Mouse (Mus musculus) MEL (cell line): ENCODE measurements around the gene Pnpt1. TPM values are rescaled to one million over a fixed set of nuclear protein-coding genes. Genes with fewer than 3 reads are reported as not detected.

Source experiments
- DNase-seq: peaks from one replicate; pipeline ENCODE4 v3.0.0; 2011; ENCODE audit warnings: low read depth, low spot score
- H3K27ac ChIP-seq: 2 replicates; pipeline ENCODE4 v1.5.1; 2012; ENCODE audit warnings: low read depth, mild to moderate bottlenecking, control low read depth, low read length, moderate library complexity; ENCODE audit not compliant: control insufficient read depth
- H3K27me3 ChIP-seq, 2 experiments: fragments of 150-350 bp in 1 of 2; sonication (generic) in 1 of 2; 2 replicates each; pipeline ENCODE4 v1.6.1; 2012; ENCODE audit warnings: low read length in 2 of 2, mild to moderate bottlenecking in 2 of 2, improper control_type of control experiment in 1 of 2, moderate library complexity in 1 of 2; ENCODE audit not compliant: insufficient read depth in 2 of 2, control insufficient read depth in 1 of 2
- H3K36me3 ChIP-seq, 2 experiments: 2 replicates each; pipeline ENCODE4 v1.6.1; 2012 to 2014; ENCODE audit warnings: low read length in 2 of 2, improper control_type of control experiment in 1 of 2, inconsistent platforms in 1 of 2, mild to moderate bottlenecking in 1 of 2; ENCODE audit not compliant: insufficient read depth in 2 of 2, control insufficient read depth in 1 of 2
- H3K4me1 ChIP-seq, 2 experiments: fragments of 150-350 bp in 1 of 2; sonication (generic) in 1 of 2; 2 replicates each; pipeline ENCODE4 v1.6.1; 2012; ENCODE audit warnings: low read length in 2 of 2, improper control_type of control experiment in 1 of 2, mild to moderate bottlenecking in 1 of 2; ENCODE audit not compliant: insufficient read depth in 2 of 2, control insufficient read depth in 1 of 2
- H3K4me3 ChIP-seq, 2 experiments: fragments of 150-350 bp in 1 of 2; sonication (generic) in 1 of 2; 2 replicates each; pipeline ENCODE4 v1.5.1; 2012; ENCODE audit warnings: low read depth in 2 of 2, low read length in 2 of 2, mild to moderate bottlenecking in 2 of 2, moderate library complexity in 2 of 2, control low read depth in 1 of 2, improper control_type of control experiment in 1 of 2; ENCODE audit not compliant: control insufficient read depth in 1 of 2, insufficient read depth in 1 of 2
- H3K79me2 ChIP-seq: 2 replicates; pipeline ENCODE4 v1.6.1; 2012; ENCODE audit warnings: mild to moderate bottlenecking, low read length, moderate library complexity; ENCODE audit not compliant: control insufficient read depth, poor library complexity, insufficient read depth
- H3K9ac ChIP-seq: 2 replicates; pipeline ENCODE4 v1.6.1; 2012; ENCODE audit warnings: low read depth, mild to moderate bottlenecking, control low read depth, low read length, moderate library complexity; ENCODE audit not compliant: control insufficient read depth, poor library complexity, severe bottlenecking
- H3K9me3 ChIP-seq: fragments of 150-350 bp; sonication (generic); replicated peaks from 2 replicates; pipeline ENCODE4 v1.6.1; 2012; ENCODE audit warnings: mild to moderate bottlenecking, low read length, improper control_type of control experiment, moderate library complexity; ENCODE audit not compliant: insufficient read depth
- BHLHE40 ChIP-seq: IDR thresholded peaks from 2 replicates; pipeline ENCODE4 v1.6.1; 2012; ENCODE audit warnings: low read depth, mild to moderate bottlenecking, inconsistent platforms, low read length, improper control_type of control experiment, borderline replicate concordance
- CHD1 ChIP-seq: IDR thresholded peaks from 2 replicates; pipeline ENCODE4 v1.6.1; 2012; ENCODE audit warnings: low read depth, mild to moderate bottlenecking, inconsistent platforms, low read length, improper control_type of control experiment
- CTCF ChIP-seq, 3 experiments: IDR thresholded peaks in 2 of 3; conservative IDR thresholded peaks in 1 of 3; 2 replicates each; pipeline ENCODE4 v1.5.1; 2011 to 2012; ENCODE audit warnings: low read length in 3 of 3, low read depth in 2 of 3, mild to moderate bottlenecking in 2 of 3, improper control_type of control experiment in 1 of 3, inconsistent platforms in 1 of 3, mixed read lengths in 1 of 3, moderate library complexity in 1 of 3; ENCODE audit not compliant: control insufficient read depth in 1 of 3, insufficient read depth in 1 of 3, poor library complexity in 1 of 3, severe bottlenecking in 1 of 3
- E2F4 ChIP-seq: IDR thresholded peaks from 2 replicates; pipeline ENCODE4 v1.6.1; 2011; ENCODE audit warnings: low read depth, low read length, improper control_type of control experiment, borderline replicate concordance
- ELF1 ChIP-seq: IDR thresholded peaks from 2 replicates; pipeline ENCODE4 v1.6.1; 2014; ENCODE audit warnings: low read depth, mild to moderate bottlenecking, inconsistent platforms, low read length, improper control_type of control experiment, moderate library complexity
- ETS1 ChIP-seq: IDR thresholded peaks from 2 replicates; pipeline ENCODE4 v1.6.1; 2012; ENCODE audit warnings: low read depth, mild to moderate bottlenecking, inconsistent platforms, low read length, improper control_type of control experiment, moderate library complexity
- GABPA ChIP-seq: IDR thresholded peaks from 2 replicates; pipeline ENCODE4 v1.6.1; 2012; ENCODE audit warnings: low read depth, mild to moderate bottlenecking, inconsistent platforms, low read length, improper control_type of control experiment, moderate library complexity
- HCFC1 ChIP-seq: IDR thresholded peaks from 2 replicates; pipeline ENCODE4 v1.6.1; 2012; ENCODE audit warnings: low read depth, mild to moderate bottlenecking, inconsistent platforms, low read length, improper control_type of control experiment, moderate library complexity
- MAFK ChIP-seq: IDR thresholded peaks from 2 replicates; pipeline ENCODE4 v1.6.1; 2011; ENCODE audit warnings: low read depth, mild to moderate bottlenecking, low read length, improper control_type of control experiment, borderline replicate concordance
- MAZ ChIP-seq: IDR thresholded peaks from 2 replicates; pipeline ENCODE4 v1.6.1; 2012; ENCODE audit warnings: low read depth, mild to moderate bottlenecking, inconsistent platforms, low read length, improper control_type of control experiment
- MEF2A ChIP-seq: IDR thresholded peaks from 2 replicates; pipeline ENCODE4 v1.6.1; 2014; ENCODE audit warnings: low read depth, mild to moderate bottlenecking, inconsistent platforms, low read length, improper control_type of control experiment; ENCODE audit not compliant: poor library complexity, insufficient replicate concordance, severe bottlenecking; ENCODE audit errors: extremely low read depth
- MYC ChIP-seq: IDR thresholded peaks from 2 replicates; pipeline ENCODE4 v1.6.1; 2011; ENCODE audit warnings: low read depth, mild to moderate bottlenecking, low read length, improper control_type of control experiment, moderate library complexity
- NRF1 ChIP-seq: IDR thresholded peaks from 2 replicates; pipeline ENCODE4 v1.6.1; 2014; ENCODE audit warnings: low read depth, mild to moderate bottlenecking, inconsistent platforms, low read length, improper control_type of control experiment, moderate library complexity; ENCODE audit not compliant: poor library complexity, insufficient read depth, severe bottlenecking
- POLR2AphosphoS5 ChIP-seq: IDR thresholded peaks from 2 replicates; pipeline ENCODE4 v1.6.1; 2012; ENCODE audit warnings: low read depth, borderline replicate concordance, mild to moderate bottlenecking, inconsistent platforms, low read length, moderate library complexity, mixed read lengths
- RAD21 ChIP-seq: IDR thresholded peaks from 2 replicates; pipeline ENCODE4 v1.6.1; 2011; ENCODE audit warnings: mild to moderate bottlenecking, low read depth, low read length, improper control_type of control experiment
- RCOR1 ChIP-seq: IDR thresholded peaks from 2 replicates; pipeline ENCODE4 v1.6.1; 2012; ENCODE audit warnings: low read depth, mild to moderate bottlenecking, inconsistent platforms, low read length, improper control_type of control experiment
- SIN3A ChIP-seq: IDR thresholded peaks from 2 replicates; pipeline ENCODE4 v1.6.1; 2012; ENCODE audit warnings: low read length, improper control_type of control experiment, inconsistent platforms
- SMC3 ChIP-seq: IDR thresholded peaks from 2 replicates; pipeline ENCODE4 v1.6.1; 2011; ENCODE audit warnings: low read depth, low read length, improper control_type of control experiment
- TAL1 ChIP-seq: IDR thresholded peaks from 2 replicates; pipeline ENCODE4 v1.6.1; 2012; ENCODE audit warnings: mild to moderate bottlenecking, inconsistent platforms, low read length, moderate library complexity, mixed read lengths
- TBP ChIP-seq: IDR thresholded peaks from 2 replicates; pipeline ENCODE4 v1.8.0; 2011; ENCODE audit warnings: low read depth, low read length, improper control_type of control experiment
- TCF12 ChIP-seq: IDR thresholded peaks from 2 replicates; pipeline ENCODE4 v1.6.1; 2014; ENCODE audit warnings: low read depth, mild to moderate bottlenecking, inconsistent platforms, low read length, improper control_type of control experiment, moderate library complexity
- UBTF ChIP-seq: IDR thresholded peaks from 2 replicates; pipeline ENCODE4 v1.6.1; 2012; ENCODE audit warnings: low read depth, mild to moderate bottlenecking, inconsistent platforms, low read length, improper control_type of control experiment, moderate library complexity, borderline replicate concordance; ENCODE audit not compliant: insufficient read depth
- ZC3H11A ChIP-seq: IDR thresholded peaks from 2 replicates; pipeline ENCODE4 v1.6.1; 2012; ENCODE audit warnings: low read depth, mild to moderate bottlenecking, inconsistent platforms, low read length, improper control_type of control experiment
- ZKSCAN1 ChIP-seq: IDR thresholded peaks from 2 replicates; pipeline ENCODE4 v1.6.1; 2012; ENCODE audit warnings: low read depth, mild to moderate bottlenecking, inconsistent platforms, low read length, improper control_type of control experiment, moderate library complexity
- ZNF384 ChIP-seq: IDR thresholded peaks from 2 replicates; pipeline ENCODE4 v1.6.1; 2012; ENCODE audit warnings: low read depth, mild to moderate bottlenecking, inconsistent platforms, low read length, improper control_type of control experiment
- polyA plus RNA-seq, 2 experiments: library from polyadenylated mRNA; stranded (reverse) in 1 of 2; unstranded in 1 of 2; fragments of >175 nt in 1 of 2; fragments of >200 nt in 1 of 2; gene quantifications; 2 replicates each; pipeline versions ENCODE4 v1.2.1 to v1.2.4; 2012; ENCODE audit warnings: low replicate concordance in 2 of 2, low read depth in 1 of 2; ENCODE audit not compliant: insufficient read length in 2 of 2, insufficient read depth in 1 of 2, missing spikeins in 1 of 2
- total RNA-seq: library from RNA; depleted of rRNA; stranded (reverse); fragments of 300-350 nt; gene quantifications from 2 replicates; pipeline ENCODE4 v1.2.3, GENCODE M21; 2012

Gene Pnpt1
- total and polyA plus RNA-seq, 3 experiments, result 56.2 to 85.0 TPM; not detected in 1

- TF ChIP-seq NRF1 (no peak; the same call in 1 of the 2 replicates), ELF1 (peak; percentile 68), CHD1 (0 out of 2 replicates have a peak, but pooled peaks have one; percentile 76), SIN3A (peak; percentile 93), ZKSCAN1 (no peak)
Observed at GRCm38 (mm10) chr11:29130385-29131355, at the start of gene Pnpt1 (continued).

GRCm38 (mm10) chr11:29092403-29092802 is 38.1 kb upstream of the Pnpt1 start:
- Histone ChIP-seq H3K9me3 (no peaks in the 10 kb centered on the region), H3K79me2 (no peaks in the 10 kb centered on the region), H3K36me3 (no peaks in the 10 kb centered on the region), H3K9ac (no peak overlapping the region), H3K4me3 (no peak overlapping the region), H3K27me3 (peaks cover 0 to 2% of the 10 kb centered on the region in 2 experiments; a peak in 1 of 4 replicates), H3K4me1 (no peaks in the 10 kb centered on the region), H3K27ac (no peak overlapping the region)
- DNase-seq, result no peak
- TF ChIP-seq RAD21 (peak; percentile 22), ELF1 (no peak), CTCF (IDR thresholded peaks at IDR 0.05 in 2 of 3, conservative IDR thresholded peaks at IDR 0.05 in 1 of 3; ENCODE audit: control insufficient read depth in 1 of 3, insufficient read depth in 1 of 3, low read depth in 2 of 3, low read length in 3 of 3, poor library complexity in 1 of 3, severe bottlenecking in 1 of 3) (peak in 1 of 3 experiments; percentile 8; a peak in 1 of 6 replicates), SMC3 (no peak), BHLHE40 (no peak)

- no peaks in the 10 kb centered on the region for H3K36me3 ChIP-seq
- H3K9me3 ChIP-seq, result no peaks in the 10 kb centered on the region
- H3K79me2 ChIP-seq, result no peaks in the 10 kb centered on the region
- H3K27me3 ChIP-seq, result peaks cover 0 to 2% of the 10 kb centered on the region in 2 experiments; a peak in 1 of 4 replicates
- no peaks in the 10 kb centered on the region for H3K4me1 ChIP-seq
- H3K27ac ChIP-seq, result no peak overlapping the region
- no peak overlapping the region for H3K9ac ChIP-seq
- no peak for DNase-seq
- no peak for TF ChIP-seq UBTF
- TF ChIP-seq HCFC1, result no peak
- no peak for TF ChIP-seq MAZ
- TF ChIP-seq ETS1, result no peak
- TF ChIP-seq ZNF384, result no peak
- no peak for TF ChIP-seq E2F4
- TF ChIP-seq TCF12, result no peak
- TF ChIP-seq RCOR1, result no peak
- TF ChIP-seq MAFK, result no peak
- no peak for TF ChIP-seq TAL1
- no peak for TF ChIP-seq ZC3H11A
- TF ChIP-seq MEF2A, result no peak
- no peak for TF ChIP-seq MYC
- TF ChIP-seq POLR2AphosphoS5, result no peak
- no peak for TF ChIP-seq GABPA
- TF ChIP-seq TBP, result no peak
- no peak overlapping the region for H3K4me3 ChIP-seq
Observed at GRCm38 (mm10) chr11:29098926-29099325, 31.6 kb upstream of the Pnpt1 start.
